Mouse (Mus musculus) E14TG2a.4 (cell line): ENCODE results near the gene Add1.

Source experiments
- CTCF ChIP-seq: conservative IDR thresholded peaks from 2 replicates; pipeline ENCODE4 v1.5.1; 2014; ENCODE audit warnings: low read length
- NANOG ChIP-seq: IDR thresholded peaks from 2 replicates; pipeline ENCODE4 v1.6.1; 2014; ENCODE audit warnings: borderline replicate concordance, low read length, mixed read lengths
- POU5F1 ChIP-seq: IDR thresholded peaks from 2 replicates; pipeline ENCODE4 v1.6.1; 2014; ENCODE audit warnings: low read length, borderline replicate concordance

- no peak for TF ChIP-seq CTCF
- no peak for TF ChIP-seq POU5F1
- no peak for TF ChIP-seq NANOG
Observed at GRCm38 (mm10) chr5:34571551-34571950, 1.9 kb upstream of the Add1 start.
